Mouse (Mus musculus) lung, embryonic 14.5 days (tissue): ENCODE results near the gene Tfpt. TPM values are rescaled to one million over a fixed set of nuclear protein-coding genes. Genes with fewer than 3 reads are reported as not detected.

Experiments
- ATAC-seq: fragments of 200-750 bp; cut with Nextera tagmentation; 2 replicates; pipeline ENCODE4 v1.8.0; 2017; ENCODE audit warnings: mild to moderate bottlenecking, moderate TSS enrichment, moderate library complexity; ENCODE audit not compliant: insufficient read depth
- DNase-seq: peaks from one replicate; pipeline ENCODE4 v3.0.0-alpha.2; 2015
- H3K27ac ChIP-seq: fragments of 300-500 bp; sonication (generic); 2 replicates; pipeline ENCODE4 v1.5.1; 2014; ENCODE audit warnings: low read depth, mild to moderate bottlenecking, moderate library complexity
- H3K27me3 ChIP-seq: fragments of 300-500 bp; sonication (generic); 2 replicates; pipeline ENCODE4 v1.6.1; 2014; ENCODE audit warnings: low read length, control low read depth; ENCODE audit not compliant: insufficient read depth
- H3K36me3 ChIP-seq: fragments of 300-500 bp; sonication (generic); 2 replicates; pipeline ENCODE4 v1.6.1; 2014; ENCODE audit warnings: control low read depth; ENCODE audit not compliant: insufficient read depth
- H3K4me1 ChIP-seq: fragments of 300-500 bp; sonication (generic); 2 replicates; pipeline ENCODE4 v1.6.1; 2014; ENCODE audit warnings: antibody characterized with exemption, control low read depth; ENCODE audit not compliant: insufficient read depth
- H3K4me2 ChIP-seq: fragments of 300-500 bp; sonication (generic); 2 replicates; pipeline ENCODE4 v1.6.1; 2014; ENCODE audit warnings: mild to moderate bottlenecking
- H3K4me3 ChIP-seq: fragments of 300-500 bp; sonication (generic); 2 replicates; pipeline ENCODE4 v1.5.1; 2014; ENCODE audit warnings: low read depth, low read length
- H3K9ac ChIP-seq: fragments of 300-500 bp; sonication (generic); 2 replicates; pipeline ENCODE4 v1.6.1; 2014
- H3K9me3 ChIP-seq: fragments of 300-500 bp; sonication (generic); 2 replicates; pipeline ENCODE4 v1.6.1; 2016; ENCODE audit warnings: low read depth, low read length, control low read depth
- CTCF ChIP-seq: IDR thresholded peaks from 2 replicates; pipeline ENCODE4 v1.5.1; 2016; ENCODE audit warnings: antibody characterized with exemption, low read depth
- WGBS: fragments of 180-500 bp; shearing (Covaris S2); extraction: QIAGEN DNeasy Blood & Tissue Kit; methylation state at CpG from one replicate; pipeline ENCODE4 v1.1.7; 2014; 5-methylcytosine and 5-hydroxymethylcytosine counted together
- polyA plus RNA-seq: library from polyadenylated mRNA; unstranded; fragments of >200 nt; fragmentation: Nextera tagmentation; extraction: Ambion mirVana; gene quantifications from 2 replicates; pipeline ENCODE4 v1.2.1, GENCODE M21; 2014

Tfpt gene
- polyA plus RNA-seq, 1 experiment from 2014 or later: 27.2 TPM

DNA sequence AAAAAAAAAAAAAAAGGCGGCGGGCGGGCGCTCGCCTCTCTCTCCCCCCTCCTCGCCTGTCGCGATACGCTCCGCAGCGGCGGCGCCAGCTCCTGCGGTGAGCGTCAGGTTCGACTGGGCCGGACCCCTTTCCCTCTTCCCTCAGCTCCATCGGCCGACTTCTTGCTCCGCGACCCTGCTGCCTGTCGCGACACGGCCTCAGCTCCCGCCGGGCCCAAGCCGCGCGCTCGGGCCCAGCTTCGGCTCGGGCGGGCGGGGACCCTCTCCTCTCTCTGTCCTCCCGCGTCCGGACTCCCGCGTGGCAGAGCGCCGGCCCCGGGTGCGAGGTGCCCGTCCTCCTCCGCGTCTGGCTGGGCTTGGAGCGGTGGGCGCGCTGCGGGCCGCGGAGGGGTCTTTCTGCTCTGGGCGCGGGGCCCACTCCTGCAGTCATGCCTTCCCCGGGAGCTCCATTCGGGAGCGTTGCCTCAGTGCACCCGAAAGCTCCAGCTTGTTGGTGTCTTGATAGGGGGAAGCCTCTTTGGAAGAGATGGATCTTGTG lies 15.8 kb upstream of the Tfpt start:
- peak overlapping the region; percentile 99 for H3K27ac ChIP-seq
- ATAC-seq (peak; percentile 1; the same call in 1 of the 2 replicates), DNase-seq (no peak)
- WGBS: 0% methylated on average over 34 of the region's 58 CpGs
- no peaks in the 10 kb centered on the region for H3K27me3 ChIP-seq
- TF ChIP-seq CTCF: no peak
- H3K36me3 ChIP-seq: peaks cover 31% of the 10 kb centered on the region
- peaks cover 15% of the 10 kb centered on the region for H3K4me1 ChIP-seq
- H3K4me3 ChIP-seq: peak overlapping the region; percentile 99
- no peaks in the 10 kb centered on the region for H3K9me3 ChIP-seq
- peak overlapping the region; percentile 99 for H3K9ac ChIP-seq
- peak overlapping the region; percentile 83 for H3K4me2 ChIP-seq

DNA sequence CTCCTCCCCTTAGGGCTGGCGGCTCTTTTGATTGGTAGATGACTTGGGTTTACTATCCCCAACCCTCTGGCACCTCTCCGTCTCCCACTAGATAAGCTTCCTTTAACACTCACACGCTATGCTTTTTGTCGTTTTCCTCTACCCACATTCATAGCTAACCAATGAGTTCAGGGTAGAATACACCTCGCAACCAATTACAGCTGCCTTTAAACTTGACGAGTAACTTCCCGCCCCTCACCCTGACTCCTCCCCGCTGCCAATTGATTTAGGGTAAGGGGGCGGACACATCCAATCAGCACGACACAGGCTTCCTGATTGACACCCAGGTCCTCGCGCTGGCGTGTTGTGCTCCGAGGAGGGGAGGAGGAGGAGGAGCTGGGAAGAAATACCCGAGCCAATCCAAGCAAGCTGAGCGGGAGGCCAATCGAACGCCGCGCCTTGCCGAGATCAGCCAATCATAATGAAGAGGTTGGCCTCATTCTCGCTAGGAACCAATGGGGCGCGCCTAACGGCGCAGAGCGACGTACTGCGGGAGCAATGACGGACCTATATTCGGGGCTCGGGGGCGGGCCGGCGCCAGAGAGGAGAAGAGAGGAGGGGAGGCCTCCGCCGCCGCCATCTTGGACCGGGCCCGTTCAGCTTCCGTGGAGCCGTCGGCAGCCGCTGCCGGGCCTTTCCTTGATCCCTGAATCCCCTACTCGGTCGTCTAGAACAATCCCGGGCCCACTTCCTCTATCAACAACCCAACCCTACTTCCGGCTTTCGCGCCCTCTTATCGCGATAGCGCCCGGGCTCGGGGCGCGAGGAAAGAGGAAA lies 15.2 kb upstream of the Tfpt start, which contains the start of gene Cnot3:
Gene Cnot3, plus strand, starts transcription at position 597 of the 816 bp plus-strand sequence.
- H3K36me3 ChIP-seq: peaks cover 31% of the 10 kb centered on the region
- peak within 1 kb of the TSS; percentile 99 for H3K4me3 ChIP-seq
- peaks cover 15% of the 10 kb centered on the region for H3K4me1 ChIP-seq
- peak; percentile 98 for ATAC-seq
- no peak for TF ChIP-seq CTCF
- WGBS: 1% methylated on average over 53 of the region's 58 CpGs
- H3K9ac ChIP-seq: peak within 1 kb of the TSS; percentile 99
- peak within 1 kb of the TSS; percentile 83 for H3K4me2 ChIP-seq
- no peaks in the 10 kb centered on the region for H3K9me3 ChIP-seq
- peak within 1 kb of the TSS; percentile 99 for H3K27ac ChIP-seq
- peak; percentile 99 for DNase-seq
- H3K27me3 ChIP-seq: no peaks in the 10 kb centered on the region

DNA sequence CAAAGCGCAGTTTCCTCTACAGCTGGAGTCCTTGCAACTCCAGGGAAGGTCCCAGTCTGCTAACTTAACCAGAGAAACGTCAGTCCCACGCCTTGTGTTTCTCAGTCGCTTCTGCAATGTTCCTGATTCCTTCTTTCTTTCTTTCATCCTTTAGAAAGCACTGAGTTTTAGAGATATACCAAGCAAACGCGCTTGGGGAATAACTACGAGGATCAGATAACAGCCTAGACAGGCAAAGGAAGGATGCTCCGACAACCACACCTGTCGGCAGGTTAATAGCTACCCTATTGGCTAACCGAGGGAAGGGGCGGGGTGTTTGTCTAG lies 14.6 kb upstream of the Tfpt start:
- 1% methylated on average over 11 of the region's 11 CpGs for WGBS

DNA sequence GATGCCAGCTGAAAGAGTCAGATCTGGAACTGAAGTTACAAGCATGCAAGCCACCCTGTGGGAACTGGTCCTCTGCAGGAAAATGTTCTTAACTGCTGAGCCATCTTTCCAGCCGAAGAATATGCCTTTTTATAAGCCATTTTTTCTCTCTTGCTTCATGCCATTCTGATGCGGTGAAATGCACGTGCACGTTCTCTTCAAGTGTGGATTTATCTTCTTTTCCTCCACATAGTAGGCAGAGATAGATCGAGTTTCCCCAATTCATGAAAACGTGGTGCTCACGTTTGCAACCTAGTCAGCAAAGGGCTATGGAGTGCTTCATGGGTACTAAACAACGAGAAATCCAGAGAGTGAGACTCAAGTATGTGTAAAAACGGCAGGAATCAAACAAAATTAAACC lies 14.1 kb upstream of the Tfpt start:
- ATAC-seq (no peak), DNase-seq (no peak)
- Histone ChIP-seq H3K4me1 (peaks cover 15% of the 10 kb centered on the region), H3K27me3 (no peaks in the 10 kb centered on the region), H3K36me3 (peaks cover 36% of the 10 kb centered on the region), H3K4me2 (peak overlapping the region; percentile 69), H3K9ac (no peak overlapping the region), H3K4me3 (peak overlapping the region; percentile 99), H3K9me3 (no peaks in the 10 kb centered on the region), H3K27ac (0 out of 2 replicates have a peak overlapping the region, but pooled peaks have one; percentile 4)
- TF ChIP-seq CTCF: no peak
- WGBS: 24% methylated on average over 9 of the region's 9 CpGs

More for the DNA sequence above, 14.6 kb upstream of the Tfpt start:
- Histone ChIP-seq H3K36me3 (peaks cover 32% of the 10 kb centered on the region), H3K4me1 (peaks cover 15% of the 10 kb centered on the region), H3K9me3 (no peaks in the 10 kb centered on the region), H3K27ac (peak overlapping the region; percentile 19; the same call in 1 of the 2 replicates), H3K27me3 (no peaks in the 10 kb centered on the region), H3K9ac (no peak overlapping the region), H3K4me3 (peak overlapping the region; percentile 99), H3K4me2 (peak overlapping the region; percentile 69)
- no peak; the same call in 1 of the 2 replicates for ATAC-seq
- DNase-seq: no peak
- TF ChIP-seq CTCF: no peak

DNA sequence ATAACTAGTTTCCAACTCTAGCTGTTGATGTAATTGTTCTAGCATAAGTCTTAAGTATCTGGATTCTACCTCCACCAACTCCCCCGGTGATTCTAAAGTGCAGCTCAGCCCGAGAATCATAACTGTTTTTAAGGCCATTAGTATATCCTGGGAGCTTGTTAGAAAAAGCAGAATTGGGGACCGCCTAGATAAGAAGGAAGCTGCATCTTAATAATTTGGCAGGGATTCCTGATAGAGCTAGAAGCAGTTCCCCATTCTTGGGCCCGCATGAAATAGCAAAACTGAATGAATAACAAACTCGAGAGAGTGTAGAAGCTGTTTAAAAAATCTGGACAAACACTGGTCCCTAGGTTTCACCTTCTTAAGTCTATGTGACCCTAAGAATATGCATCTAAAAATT lies 13.7 kb upstream of the Tfpt start:
- DNase-seq (no peak), ATAC-seq (no peak)
- Histone ChIP-seq H3K4me3 (no peak overlapping the region), H3K9ac (no peak overlapping the region), H3K27me3 (no peaks in the 10 kb centered on the region), H3K4me2 (peak overlapping the region; percentile 69; the same call in 1 of the 2 replicates), H3K36me3 (peaks cover 38% of the 10 kb centered on the region), H3K27ac (no peak overlapping the region), H3K9me3 (no peaks in the 10 kb centered on the region), H3K4me1 (peaks cover 15% of the 10 kb centered on the region)
- no peak for TF ChIP-seq CTCF
- WGBS: 64% methylated on average over 5 of the region's 5 CpGs

DNA sequence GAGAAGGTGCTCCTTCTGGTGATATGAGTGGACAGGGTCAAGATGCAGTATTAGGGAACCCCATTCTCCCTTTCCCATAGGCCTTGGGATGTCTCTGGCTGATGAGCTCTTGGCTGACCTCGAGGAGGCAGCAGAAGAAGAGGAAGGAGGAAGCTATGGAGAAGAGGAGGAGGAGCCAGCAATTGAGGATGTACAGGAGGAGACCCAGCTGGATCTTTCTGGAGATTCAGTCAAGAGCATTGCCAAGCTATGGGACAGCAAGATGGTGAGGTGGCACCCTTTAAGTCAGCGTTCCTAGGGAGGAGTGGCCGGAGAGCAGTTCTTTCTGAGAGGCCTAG lies 718 bp upstream of the Tfpt start:
- ATAC-seq: peak; percentile 10; the same call in 1 of the 2 replicates
- Histone ChIP-seq H3K36me3 (peaks cover 49% of the 10 kb centered on the region), H3K4me3 (peak overlapping the region; percentile 67), H3K27me3 (no peaks in the 10 kb centered on the region), H3K27ac (no peak overlapping the region), H3K9me3 (no peaks in the 10 kb centered on the region), H3K4me2 (peak overlapping the region; percentile 97), H3K4me1 (0 out of 2 replicates have a peak, but pooled peaks cover 6% of the 10 kb centered on the region), H3K9ac (peak overlapping the region; percentile 84)
- TF ChIP-seq CTCF: no peak
- WGBS: 49% methylated on average over 3 of the region's 3 CpGs
- DNase-seq: no peak

DNA sequence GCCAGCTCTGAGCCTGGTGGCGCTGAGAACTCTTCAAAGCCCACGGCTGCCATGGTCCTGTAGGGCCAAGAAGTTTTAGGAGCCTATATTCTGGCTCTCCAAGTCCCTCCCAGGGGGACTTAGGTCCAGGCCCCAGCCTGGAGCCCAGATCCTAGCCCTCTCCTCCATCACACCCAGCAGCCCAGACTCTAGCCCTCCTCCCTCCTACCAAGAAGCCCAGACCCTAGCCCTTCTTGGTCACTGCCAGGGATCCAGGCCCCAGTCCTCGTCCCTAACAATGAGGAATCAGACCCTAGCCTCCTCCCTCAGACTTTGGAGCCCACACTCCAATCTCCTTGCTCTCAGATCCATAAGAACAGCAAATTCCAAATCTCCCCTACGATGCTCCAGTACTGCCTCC lies 699 bp downstream of the Tfpt start:
- ATAC-seq (peak; percentile 30; the same call in 1 of the 2 replicates), DNase-seq (no peak)
- H3K4me2 ChIP-seq: peak overlapping the region; percentile 97
- H3K27me3 ChIP-seq: no peaks in the 10 kb centered on the region
- 0 out of 2 replicates have a peak, but pooled peaks cover 6% of the 10 kb centered on the region for H3K4me1 ChIP-seq
- WGBS: 28% methylated on average over 4 of the region's 4 CpGs
- peak overlapping the region; percentile 67 for H3K4me3 ChIP-seq
- H3K27ac ChIP-seq: no peak overlapping the region
- no peak for TF ChIP-seq CTCF
- no peaks in the 10 kb centered on the region for H3K9me3 ChIP-seq
- peaks cover 48% of the 10 kb centered on the region for H3K36me3 ChIP-seq
- peak overlapping the region; percentile 84 for H3K9ac ChIP-seq
